Mouse (Mus musculus): ENCODE results near the gene Kifc1. TPM values are rescaled to one million over a fixed set of nuclear protein-coding genes. Genes with fewer than 3 reads are reported as not detected.

Kifc1 gene
- total and polyA plus RNA-seq, 3 experiments = 16.0 to 41.2 (median 23.0) TPM

- TF ChIP-seq MYC (IDR thresholded peaks at IDR 0.05; ENCODE audit: low read depth, low read length) (no peak; the same call in 1 of the 2 replicates), USF1 (IDR thresholded peaks at IDR 0.05; ENCODE audit: low read depth, low read length) (peak; percentile 55), ZNF384 (IDR thresholded peaks at IDR 0.05; ENCODE audit: low read depth, low read length) (no peak), NRF1 (IDR thresholded peaks at IDR 0.05; ENCODE audit: low read depth, low read length) (peak; percentile 58), TBP (conservative IDR thresholded peaks at IDR 0.05; ENCODE audit: low read depth, low read length) (peak; percentile 71; the same call in 1 of the 2 replicates), ZC3H11A (IDR thresholded peaks at IDR 0.05; ENCODE audit: low read depth, low read length) (no peak), TCF12 (IDR thresholded peaks at IDR 0.05; ENCODE audit: low read depth, low read length) (peak; percentile 75; the same call in 1 of the 2 replicates), GABPA (IDR thresholded peaks at IDR 0.05; ENCODE audit: insufficient replicate concordance, low read depth, low read length) (no peak), ZMIZ1 (IDR thresholded peaks at IDR 0.05; ENCODE audit: low read depth, low read length) (0 out of 2 replicates have a peak, but pooled peaks have one; percentile 46), ELF1 (IDR thresholded peaks at IDR 0.05; ENCODE audit: low read depth, low read length) (peak; percentile 53), PAX5 (IDR thresholded peaks at IDR 0.05; ENCODE audit: low read length) (no peak), RCOR1 (conservative IDR thresholded peaks at IDR 0.05; ENCODE audit: low read depth, low read length) (no peak; the same call in 1 of the 2 replicates), USF2 (conservative IDR thresholded peaks at IDR 0.05; ENCODE audit: low read depth, low read length) (peak; percentile 32), MAFK (IDR thresholded peaks at IDR 0.05; ENCODE audit: insufficient replicate concordance, low read length) (peak; percentile 27; the same call in 1 of the 2 replicates), NELFE (IDR thresholded peaks at IDR 0.05; ENCODE audit: low read depth, low read length) (peak; percentile 76)
Observed at GRCm38 (mm10) chr17:33919351-33920281, 29.2 kb upstream of the Kifc1 start (continued).

- peak overlapping the region; percentile 66 for H3K27ac ChIP-seq (ENCODE audit: insufficient read depth, low read depth)
- H3K36me3 ChIP-seq (replicated peaks in 1 of 2; ENCODE audit: control insufficient read depth in 1 of 2, insufficient read depth in 1 of 2, low read length in 1 of 2) = peaks cover 41 to 60% of the 10 kb centered on the region in 2 experiments
- peak overlapping the region; percentile 71 to 99 (median 83) for H3K4me3 ChIP-seq (replicated peaks in 1 of 3; ENCODE audit: low read depth in 2 of 3, low read length in 2 of 3, poor library complexity in 1 of 3)
- in situ Hi-C loops (cut with MboI; ENCODE audit: low pct_ligation_motif_present, low pct_unique_long_range_greater_than_20kb, low sequenced_read_pairs) (no loop called here), dilution Hi-C loops (cut with MboI; ENCODE audit: extremely low pct_ligation_motif_present, extremely low pct_unique_long_range_greater_than_20kb, low sequenced_read_pairs) (no loop called here)
- no peaks in the 10 kb centered on the region for H3K27me3 ChIP-seq (replicated peaks)
- H3K9me3 ChIP-seq (replicated peaks; ENCODE audit: low read length) = peaks cover 6% of the 10 kb centered on the region
- H3K4me1 ChIP-seq (ENCODE audit: control insufficient read depth in 1 of 2, insufficient read depth in 2 of 2) = peaks cover 32 to 55% of the 10 kb centered on the region in 2 experiments
- peak; percentile 34 for DNase-seq (ENCODE audit: extremely low read depth)
- TF ChIP-seq EP300 (IDR thresholded peaks at IDR 0.05; ENCODE audit: low read length) (no peak), USF1 (IDR thresholded peaks at IDR 0.05; ENCODE audit: low read depth, low read length) (no peak), MAX (IDR thresholded peaks at IDR 0.05; ENCODE audit: low read length) (0 out of 2 replicates have a peak, but pooled peaks have one; percentile 14), POLR2AphosphoS2 (IDR thresholded peaks at IDR 0.05; ENCODE audit: low read depth, low read length) (0 out of 2 replicates have a peak, but pooled peaks have one; percentile 38)
- peak overlapping the region; percentile 65 for H3K4me2 ChIP-seq (ENCODE audit: insufficient read depth, low read depth, poor library complexity, severe bottlenecking)
- peak overlapping the region; percentile 11; the same call in 1 of the 2 replicates for H3K9ac ChIP-seq (ENCODE audit: insufficient read depth, low read depth)
- peaks cover 26% of the 10 kb centered on the region for H3K79me2 ChIP-seq (replicated peaks; ENCODE audit: control insufficient read depth, extremely low read depth, insufficient read depth, poor library complexity, severe bottlenecking)
Observed at GRCm38 (mm10) chr17:33918293-33919203, 28.1 kb upstream of the Kifc1 start.
